Mouse (Mus musculus) brain, embryonic 14.5 days (tissue): ENCODE measurements around the gene S100a6.

Source experiments
- CTCF ChIP-seq: fragments of 200-500 bp; IDR thresholded peaks from 2 replicates; pipeline ENCODE4 v1.5.1; 2012; ENCODE audit warnings: inconsistent platforms, mild to moderate bottlenecking, moderate library complexity, borderline replicate concordance; ENCODE audit not compliant: insufficient read depth, insufficient read length; ENCODE audit errors: extremely low read depth
- POLR2A ChIP-seq: fragments of 200-500 bp; IDR thresholded peaks from 2 replicates; pipeline ENCODE4 v1.6.1; 2012; ENCODE audit warnings: mild to moderate bottlenecking, inconsistent platforms, borderline replicate concordance; ENCODE audit not compliant: poor library complexity, insufficient read depth, insufficient read length, severe bottlenecking; ENCODE audit errors: extremely low read depth

DNA sequence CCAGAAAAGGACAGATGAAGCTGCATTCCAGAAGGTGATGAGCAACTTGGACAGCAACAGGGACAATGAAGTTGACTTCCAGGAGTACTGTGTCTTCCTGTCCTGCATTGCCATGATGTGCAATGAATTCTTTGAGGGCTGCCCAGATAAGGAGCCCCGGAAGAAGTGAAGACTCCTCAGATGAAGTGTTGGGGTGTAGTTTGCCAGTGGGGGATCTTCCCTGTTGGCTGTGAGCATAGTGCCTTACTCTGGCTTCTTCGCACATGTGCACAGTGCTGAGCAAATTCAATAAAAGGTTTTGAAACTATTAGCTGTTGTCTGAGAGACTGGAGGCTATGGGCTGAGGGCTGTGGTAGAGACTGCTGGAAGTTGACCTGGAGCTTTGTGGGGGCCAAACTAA lies 6.9 kb upstream of the S100a6 start:
- TF ChIP-seq POLR2A (no peak), CTCF (no peak)
